Mouse (Mus musculus): ENCODE data around the gene Invs.
A peak's percentile ranks its signal among the peaks of the same experiment; 100 is the strongest.

- no peak for TF ChIP-seq E2F4 (IDR thresholded peaks at IDR 0.05; ENCODE audit: insufficient read depth)
- no peak for TF ChIP-seq POLR2A (IDR thresholded peaks at IDR 0.05; ENCODE audit: insufficient read length, low read depth)
- no peak for TF ChIP-seq USF1 (IDR thresholded peaks at IDR 0.05; ENCODE audit: low read depth)
- TF ChIP-seq MAX (IDR thresholded peaks at IDR 0.05; ENCODE audit: low read depth) = no peak
- peak in 1 of 3 experiments; percentile 12 for TF ChIP-seq MYOG (IDR thresholded peaks at IDR 0.05; ENCODE audit: control insufficient read depth in 1 of 3, insufficient read depth in 1 of 3, insufficient read length in 2 of 3, low read depth in 2 of 3)
- TF ChIP-seq TCF3 (IDR thresholded peaks at IDR 0.05; ENCODE audit: insufficient read length, low read depth) = no peak
- no peak for TF ChIP-seq TCF12 (IDR thresholded peaks at IDR 0.05; ENCODE audit: insufficient read depth, poor library complexity, severe bottlenecking)
Measured at GRCm38 (mm10) chr4:48415838-48416335, 136.3 kb downstream of the Invs start.
